Mouse (Mus musculus): ENCODE measurements at regions not wholly inside any gene's neighbourhood (a gene's known extent, or its start where the extent isn't known, plus 50 kb on each side); places are given as distances from the start of the nearest gene placed in this dataset.
A peak's percentile ranks its signal among the peaks of the same experiment; 100 is the strongest.

DNA sequence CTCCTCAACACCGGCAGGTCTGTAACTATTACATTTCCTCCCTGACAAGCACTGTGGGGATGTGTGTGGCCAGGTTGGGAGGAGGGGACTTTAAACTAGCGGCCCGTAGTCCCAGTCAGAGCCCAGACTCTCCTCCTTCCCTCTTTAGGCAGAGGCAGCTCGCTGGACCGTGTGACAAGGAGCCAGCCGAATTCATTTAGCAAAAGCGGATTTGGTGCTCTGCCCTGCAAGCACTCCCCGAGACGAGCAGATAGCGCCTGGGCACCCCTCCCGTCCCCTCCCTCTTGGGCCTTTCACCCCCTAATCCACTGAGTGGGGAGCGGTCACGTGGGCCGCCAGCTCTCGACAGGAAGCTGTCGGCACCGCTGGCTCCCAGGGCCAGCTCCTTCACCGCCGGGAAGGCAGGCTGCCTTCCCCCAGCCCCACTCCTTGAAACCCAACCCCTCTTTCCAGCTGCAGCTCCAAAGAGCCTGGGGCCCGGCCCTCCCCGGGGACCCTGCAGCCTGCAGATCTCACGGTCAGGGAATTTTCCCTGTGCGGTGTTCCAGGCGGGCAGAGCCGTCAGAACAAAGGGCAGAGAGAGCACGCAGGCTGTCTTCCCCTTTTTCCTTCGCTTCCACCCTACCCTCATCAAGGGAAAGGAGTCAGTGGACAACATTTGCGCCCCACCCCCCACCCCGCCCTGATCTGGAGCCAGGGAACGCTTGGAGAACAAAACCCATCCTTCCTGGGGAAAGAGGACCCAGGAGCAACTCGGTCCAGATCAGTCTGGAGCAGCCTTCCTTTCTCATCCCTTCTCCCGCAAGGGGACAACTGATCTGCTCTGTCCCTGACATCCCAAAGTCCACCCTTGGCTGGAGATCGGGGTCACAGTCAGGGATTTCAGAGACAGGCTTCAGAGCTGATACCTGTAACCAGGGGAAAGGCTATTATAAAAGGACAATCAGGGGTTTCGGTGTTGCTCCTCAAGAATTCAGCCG is 106.4 kb downstream of the Ephb3 start:
- no peaks in the 10 kb centered on the region for H3K36me3 ChIP-seq (replicated peaks in 1 of 2; ENCODE audit: control insufficient read depth in 1 of 2, insufficient read depth in 1 of 2, low read length in 1 of 2)
- no peaks in the 10 kb centered on the region for H3K27me3 ChIP-seq (replicated peaks)
- H3K27ac ChIP-seq (ENCODE audit: insufficient read depth, low read depth): no peak overlapping the region
- dilution Hi-C loops (cut with MboI; ENCODE audit: extremely low pct_ligation_motif_present, extremely low pct_unique_long_range_greater_than_20kb, low sequenced_read_pairs): no loop called here
- peaks cover 4 to 34% of the 10 kb centered on the region in 2 experiments; a peak in 3 of 4 replicates for H3K4me1 ChIP-seq (ENCODE audit: control insufficient read depth in 1 of 2, insufficient read depth in 2 of 2)
- no peak for TF ChIP-seq MEF2A (IDR thresholded peaks at IDR 0.05; ENCODE audit: borderline replicate concordance, low read depth, low read length)
- TF ChIP-seq CTCF (conservative IDR thresholded peaks at IDR 0.05 in 1 of 2, IDR thresholded peaks at IDR 0.05 in 1 of 2; ENCODE audit: low read depth in 2 of 2, low read length in 2 of 2): no peak
- TF ChIP-seq POLR2A (IDR thresholded peaks at IDR 0.05; ENCODE audit: low read depth, low read length): no peak
- no peak for TF ChIP-seq PAX5 (IDR thresholded peaks at IDR 0.05; ENCODE audit: low read length)
- TF ChIP-seq RAD21 (IDR thresholded peaks at IDR 0.05; ENCODE audit: low read depth, low read length): no peak
- no peak for TF ChIP-seq ZNF384 (IDR thresholded peaks at IDR 0.05; ENCODE audit: low read depth, low read length)
- no peak for TF ChIP-seq TBP (conservative IDR thresholded peaks at IDR 0.05; ENCODE audit: low read depth, low read length)
- TF ChIP-seq NRF1 (IDR thresholded peaks at IDR 0.05; ENCODE audit: low read depth, low read length): no peak
- TF ChIP-seq BHLHE40 (IDR thresholded peaks at IDR 0.05; ENCODE audit: low read depth, low read length): no peak
- no peak for TF ChIP-seq SIN3A (IDR thresholded peaks at IDR 0.05; ENCODE audit: low read length)
- TF ChIP-seq GABPA (IDR thresholded peaks at IDR 0.05; ENCODE audit: insufficient replicate concordance, low read depth, low read length): no peak
- no peak for TF ChIP-seq KAT2A (IDR thresholded peaks at IDR 0.05; ENCODE audit: insufficient replicate concordance, low read length)
- no peak for TF ChIP-seq RCOR1 (conservative IDR thresholded peaks at IDR 0.05; ENCODE audit: low read depth, low read length)
- TF ChIP-seq ZMIZ1 (IDR thresholded peaks at IDR 0.05; ENCODE audit: low read depth, low read length): no peak
- TF ChIP-seq SMC3 (IDR thresholded peaks at IDR 0.05; ENCODE audit: low read depth, low read length): no peak
- no peak for TF ChIP-seq MAFK (IDR thresholded peaks at IDR 0.05; ENCODE audit: insufficient replicate concordance, low read length)
- in situ Hi-C loops (cut with MboI; ENCODE audit: low pct_ligation_motif_present, low pct_unique_long_range_greater_than_20kb, low sequenced_read_pairs): no loop called here
- no peak overlapping the region for H3K4me2 ChIP-seq (ENCODE audit: insufficient read depth, low read depth, poor library complexity, severe bottlenecking)
- no peaks in the 10 kb centered on the region for H3K79me2 ChIP-seq (replicated peaks; ENCODE audit: control insufficient read depth, extremely low read depth, insufficient read depth, poor library complexity, severe bottlenecking)
- H3K9ac ChIP-seq (ENCODE audit: insufficient read depth, low read depth): no peak overlapping the region
- DNase-seq (ENCODE audit: extremely low read depth): no peak
- no peak overlapping the region for H3K4me3 ChIP-seq (replicated peaks in 1 of 3; ENCODE audit: low read depth in 2 of 3, low read length in 2 of 3, poor library complexity in 1 of 3)
- H3K9me3 ChIP-seq (replicated peaks; ENCODE audit: low read length): no peaks in the 10 kb centered on the region

- in situ Hi-C loops (cut with MboI; ENCODE audit: low pct_ligation_motif_present, low pct_unique_long_range_greater_than_20kb, low sequenced_read_pairs): no loop called here
- Histone ChIP-seq H3K27me3 (replicated peaks) (no peaks in the 10 kb centered on the region), H3K36me3 (replicated peaks in 1 of 2; ENCODE audit: control insufficient read depth in 1 of 2, insufficient read depth in 1 of 2, low read length in 1 of 2) (no peaks in the 10 kb centered on the region), H3K4me2 (ENCODE audit: insufficient read depth, low read depth, poor library complexity, severe bottlenecking) (no peak overlapping the region), H3K9ac (ENCODE audit: insufficient read depth, low read depth) (no peak overlapping the region), H3K4me3 (replicated peaks in 1 of 3; ENCODE audit: low read depth in 2 of 3, low read length in 2 of 3, poor library complexity in 1 of 3) (no peak overlapping the region), H3K27ac (ENCODE audit: insufficient read depth, low read depth) (no peak overlapping the region), H3K79me2 (replicated peaks; ENCODE audit: control insufficient read depth, extremely low read depth, insufficient read depth, poor library complexity, severe bottlenecking) (no peaks in the 10 kb centered on the region), H3K4me1 (ENCODE audit: control insufficient read depth in 1 of 2, insufficient read depth in 2 of 2) (peaks cover 4 to 42% of the 10 kb centered on the region in 2 experiments; a peak in 3 of 4 replicates), H3K9me3 (replicated peaks; ENCODE audit: low read length) (no peaks in the 10 kb centered on the region)
- TF ChIP-seq JUN (IDR thresholded peaks at IDR 0.05; ENCODE audit: insufficient read depth, low read depth, low read length) (no peak), BHLHE40 (IDR thresholded peaks at IDR 0.05; ENCODE audit: low read depth, low read length) (no peak), ZMIZ1 (IDR thresholded peaks at IDR 0.05; ENCODE audit: low read depth, low read length) (no peak), JUND (conservative IDR thresholded peaks at IDR 0.05; ENCODE audit: low read depth, low read length) (no peak), MYC (IDR thresholded peaks at IDR 0.05; ENCODE audit: low read depth, low read length) (no peak), ZKSCAN1 (IDR thresholded peaks at IDR 0.05; ENCODE audit: borderline replicate concordance, low read depth, low read length) (peak; percentile 59), UBTF (IDR thresholded peaks at IDR 0.05; ENCODE audit: low read depth, low read length) (no peak)
- no peak for DNase-seq (ENCODE audit: extremely low read depth)
- dilution Hi-C loops (cut with MboI; ENCODE audit: extremely low pct_ligation_motif_present, extremely low pct_unique_long_range_greater_than_20kb, low sequenced_read_pairs): no loop called here
These were observed 107.2 kb downstream of the Ephb3 start for GRCm38 (mm10) chr16:21311781-21312180.

Data from CH12.LX (cell line).